Mouse (Mus musculus): ENCODE data around the gene Map7. TPM values are rescaled to one million over a fixed set of nuclear protein-coding genes. Genes with fewer than 3 reads are reported as not detected.

Map7 gene
- polyA plus RNA-seq, 1 experiment from 2014 or later = 17.8 TPM

GRCm38 (mm10) chr10:20312736-20313301, 164.5 kb downstream of the Map7 start:
- H3K27ac ChIP-seq (replicated peaks) = peak overlapping the region; percentile 100
- peak overlapping the region; percentile 73 for H3K4me2 ChIP-seq
- H3K4me3 ChIP-seq = peak overlapping the region; percentile 76
- peak; percentile 88 for ATAC-seq (ENCODE audit: low read depth)
- H3K9me3 ChIP-seq = no peaks in the 10 kb centered on the region
- no peaks in the 10 kb centered on the region for H3K27me3 ChIP-seq
- H3K4me1 ChIP-seq (replicated peaks) = peaks cover 33% of the 10 kb centered on the region
- no peaks in the 10 kb centered on the region for H3K36me3 ChIP-seq
- H3K9ac ChIP-seq = peak overlapping the region; percentile 93
- WGBS = under 1% methylated on average over 50 of the region's 54 CpGs

GRCm38 (mm10) chr10:20313447-20313846, 165.2 kb downstream of the Map7 start:
- H3K4me3 ChIP-seq = peak overlapping the region; percentile 76
- H3K36me3 ChIP-seq = peaks cover 5% of the 10 kb centered on the region; the same call in 1 of the 2 replicates
- peaks cover 33% of the 10 kb centered on the region for H3K4me1 ChIP-seq (replicated peaks)
- peak overlapping the region; percentile 100; the same call in 1 of the 2 replicates for H3K27ac ChIP-seq (replicated peaks)
- no peak for ATAC-seq (ENCODE audit: low read depth)
- H3K9ac ChIP-seq = peak overlapping the region; percentile 93
- 52% methylated on average over 13 of the region's 13 CpGs for WGBS
- no peaks in the 10 kb centered on the region for H3K9me3 ChIP-seq
- no peaks in the 10 kb centered on the region for H3K27me3 ChIP-seq
- H3K4me2 ChIP-seq = peak overlapping the region; percentile 73

- peaks cover 9% of the 10 kb centered on the region for H3K36me3 ChIP-seq
- H3K9me3 ChIP-seq = no peaks in the 10 kb centered on the region
- 90% methylated on average over 4 of the region's 4 CpGs for WGBS
- H3K27ac ChIP-seq (replicated peaks) = no peak overlapping the region
- peak overlapping the region; percentile 73 for H3K4me2 ChIP-seq
- H3K4me3 ChIP-seq = peak overlapping the region; percentile 76
- H3K4me1 ChIP-seq (replicated peaks) = peaks cover 33% of the 10 kb centered on the region
- no peak overlapping the region for H3K9ac ChIP-seq
- no peaks in the 10 kb centered on the region for H3K27me3 ChIP-seq
- ATAC-seq (ENCODE audit: low read depth) = no peak
Observed at GRCm38 (mm10) chr10:20313941-20314340, 165.7 kb downstream of the Map7 start.

GRCm38 (mm10) chr10:20314797-20315196, 166.5 kb downstream of the Map7 start:
- WGBS = 67% methylated on average over 2 of the region's 2 CpGs
- H3K9ac ChIP-seq = no peak overlapping the region
- H3K36me3 ChIP-seq = peaks cover 16% of the 10 kb centered on the region
- H3K27me3 ChIP-seq = no peaks in the 10 kb centered on the region
- H3K4me3 ChIP-seq = no peak overlapping the region
- no peak for ATAC-seq (ENCODE audit: low read depth)
- peaks cover 33% of the 10 kb centered on the region for H3K4me1 ChIP-seq (replicated peaks)
- no peaks in the 10 kb centered on the region for H3K9me3 ChIP-seq
- no peak overlapping the region for H3K27ac ChIP-seq (replicated peaks)
- H3K4me2 ChIP-seq = no peak overlapping the region

- H3K4me1 ChIP-seq (replicated peaks) = peaks cover 22% of the 10 kb centered on the region
- H3K9me3 ChIP-seq = no peaks in the 10 kb centered on the region
- ATAC-seq (ENCODE audit: low read depth) = no peak
- no peak overlapping the region for H3K4me2 ChIP-seq
- WGBS = 79% methylated on average over 5 of the region's 5 CpGs
- H3K4me3 ChIP-seq = no peak overlapping the region
- H3K36me3 ChIP-seq = peaks cover 31% of the 10 kb centered on the region
- H3K27me3 ChIP-seq = no peaks in the 10 kb centered on the region
- no peak overlapping the region for H3K27ac ChIP-seq (replicated peaks)
- no peak overlapping the region for H3K9ac ChIP-seq
Observed at GRCm38 (mm10) chr10:20317466-20317865, 169.2 kb downstream of the Map7 start.

GRCm38 (mm10) chr10:20326226-20326625, 178.0 kb downstream of the Map7 start:
- H3K4me3 ChIP-seq = no peak overlapping the region
- H3K27ac ChIP-seq (replicated peaks) = no peak overlapping the region
- H3K36me3 ChIP-seq = peaks cover 71% of the 10 kb centered on the region
- ATAC-seq (ENCODE audit: low read depth) = no peak
- no peaks in the 10 kb centered on the region for H3K9me3 ChIP-seq
- no peaks in the 10 kb centered on the region for H3K4me1 ChIP-seq (replicated peaks)
- no peak overlapping the region for H3K9ac ChIP-seq
- no peaks in the 10 kb centered on the region for H3K27me3 ChIP-seq
- H3K4me2 ChIP-seq = no peak overlapping the region

Small RNA genes within 50 kb of the gene (microRNA-seq; reads per million reads assigned to microRNA genes)
- gene Mir6413 = not detected

Other genes with a start within 250 kb of the Map7 start
- 25.2 and 33.4 TPM in 2 replicates for gene Pex7, start 240.8 kb upstream of the Map7 start, polyA plus RNA-seq (2015; fragmentation: Nextera tagmentation; extraction: Ambion mirVana)
- gene Map3k5, start 214.0 kb upstream of the Map7 start, polyA plus RNA-seq (2015; fragmentation: Nextera tagmentation; extraction: Ambion mirVana) = 0.87 and 1.0 TPM in 2 replicates
- 111 and 125 TPM in 2 replicates for gene Bclaf1, start 164.0 kb downstream of the Map7 start, polyA plus RNA-seq (2015; fragmentation: Nextera tagmentation; extraction: Ambion mirVana)
- gene Mtfr2, start 199.3 kb downstream of the Map7 start, polyA plus RNA-seq (2015; fragmentation: Nextera tagmentation; extraction: Ambion mirVana) = 0.36 and 0.42 TPM in 2 replicates